Mouse (Mus musculus) liver, postnatal 0 days (tissue): ENCODE results near the gene Ubl3.

ENCODE experiments used
- CTCF ChIP-seq: sonication (generic); IDR thresholded peaks from 2 replicates; pipeline ENCODE4 v1.5.1; 2016; ENCODE audit warnings: antibody characterized with exemption, low read depth
- EP300 ChIP-seq: IDR thresholded peaks from 2 replicates; pipeline ENCODE4 v1.6.1; 2016; ENCODE audit warnings: antibody characterized with exemption, low read depth, mild to moderate bottlenecking

- TF ChIP-seq CTCF (no peak), EP300 (no peak)
Observed at GRCm38 (mm10) chr5:148551764-148552136, 839 bp downstream of the Ubl3 start.
